Mouse (Mus musculus): ENCODE measurements at regions not wholly inside any gene's neighbourhood (a gene's known extent, or its start where the extent isn't known, plus 50 kb on each side); places are given as distances from the start of the nearest gene placed in this dataset.

DNA sequence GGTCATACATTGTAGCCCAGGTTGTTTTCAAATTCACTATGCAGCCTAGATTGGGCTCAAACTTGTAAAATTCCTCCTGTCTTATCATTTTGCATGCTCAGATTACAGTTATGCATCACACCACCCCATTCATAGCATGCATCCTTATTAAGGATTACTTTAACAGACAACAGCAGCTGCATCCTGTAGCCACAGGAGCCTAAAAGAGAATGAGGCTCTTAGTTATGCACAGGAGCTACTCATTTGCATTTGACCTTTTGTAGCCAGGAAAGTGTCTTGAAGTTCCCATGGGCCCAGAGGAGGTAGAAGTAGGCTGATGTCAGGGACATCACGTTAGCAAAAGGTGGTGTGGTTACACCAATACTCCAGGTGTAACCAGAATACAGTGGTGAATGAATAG, 148.9 kb upstream of the Sdr16c6 start:
- H3ac ChIP-seq (ENCODE audit: control insufficient read depth, insufficient read length) = no peak overlapping the region
- no peaks in the 10 kb centered on the region for H3K36me3 ChIP-seq (ENCODE audit: control insufficient read depth, insufficient read depth)
- H3K4me2 ChIP-seq (ENCODE audit: low read depth) = peak overlapping the region; percentile 53
- H3K27me3 ChIP-seq (ENCODE audit: control insufficient read depth, insufficient read depth, insufficient read length) = no peaks in the 10 kb centered on the region
- no peaks in the 10 kb centered on the region for H3K79me2 ChIP-seq (ENCODE audit: control insufficient read depth, insufficient read depth)
- TF ChIP-seq REST (IDR thresholded peaks at IDR 0.05; ENCODE audit: insufficient read depth, insufficient read length) (no peak), USF1 (IDR thresholded peaks at IDR 0.05; ENCODE audit: low read depth) (no peak), MYOG (IDR thresholded peaks at IDR 0.05; ENCODE audit: control insufficient read depth in 1 of 3, insufficient read depth in 1 of 3, insufficient read length in 2 of 3, low read depth in 2 of 3) (no peak), TCF3 (IDR thresholded peaks at IDR 0.05; ENCODE audit: insufficient read length, low read depth) (peak; percentile 10), TCF12 (IDR thresholded peaks at IDR 0.05; ENCODE audit: insufficient read depth, poor library complexity, severe bottlenecking) (peak; percentile 50), E2F4 (IDR thresholded peaks at IDR 0.05; ENCODE audit: insufficient read depth) (no peak), POLR2AphosphoS2 (IDR thresholded peaks at IDR 0.05; ENCODE audit: insufficient read length, low read depth) (no peak), SRF (IDR thresholded peaks at IDR 0.05; ENCODE audit: control insufficient read depth, insufficient read length, low read depth) (peak; percentile 44), MYOD1 (IDR thresholded peaks at IDR 0.05; ENCODE audit: control insufficient read depth in 1 of 3, insufficient read length in 2 of 3, low read depth in 2 of 3) (peak; percentile 95 to 98 (median 97)), POLR2A (IDR thresholded peaks at IDR 0.05; ENCODE audit: insufficient read length, low read depth) (no peak)
- no peak overlapping the region for H3K4me3 ChIP-seq

DNA sequence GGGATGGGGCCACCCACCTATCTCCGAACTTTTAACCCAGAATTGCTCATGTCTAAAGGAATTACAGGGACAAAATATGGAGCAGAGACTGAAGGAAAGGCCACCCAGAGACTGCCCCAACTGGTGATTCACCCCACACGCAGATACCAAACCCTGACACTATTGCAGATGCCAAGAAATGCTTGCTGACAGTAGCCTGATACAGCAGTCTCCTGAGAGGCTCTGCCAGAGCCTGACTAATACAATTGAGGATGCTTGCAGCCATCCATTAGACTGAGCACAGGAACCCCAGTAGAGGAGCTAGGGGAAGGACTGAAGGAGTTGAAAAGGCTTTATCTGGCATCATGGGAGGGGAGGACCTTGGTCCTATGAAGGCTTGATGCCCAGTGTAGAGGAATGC, 142.4 kb upstream of the Sdr16c6 start:
- Histone ChIP-seq H3K4me2 (ENCODE audit: low read depth) (no peak overlapping the region), H3K27me3 (ENCODE audit: control insufficient read depth, insufficient read depth, insufficient read length) (no peaks in the 10 kb centered on the region), H3ac (ENCODE audit: control insufficient read depth, insufficient read length) (no peak overlapping the region), H3K36me3 (ENCODE audit: control insufficient read depth, insufficient read depth) (no peaks in the 10 kb centered on the region), H3K4me3 (no peak overlapping the region), H3K79me2 (ENCODE audit: control insufficient read depth, insufficient read depth) (no peaks in the 10 kb centered on the region)
- no peak for TF ChIP-seq REST (IDR thresholded peaks at IDR 0.05; ENCODE audit: insufficient read depth, insufficient read length)
- no peak for TF ChIP-seq POLR2AphosphoS2 (IDR thresholded peaks at IDR 0.05; ENCODE audit: insufficient read length, low read depth)

DNA sequence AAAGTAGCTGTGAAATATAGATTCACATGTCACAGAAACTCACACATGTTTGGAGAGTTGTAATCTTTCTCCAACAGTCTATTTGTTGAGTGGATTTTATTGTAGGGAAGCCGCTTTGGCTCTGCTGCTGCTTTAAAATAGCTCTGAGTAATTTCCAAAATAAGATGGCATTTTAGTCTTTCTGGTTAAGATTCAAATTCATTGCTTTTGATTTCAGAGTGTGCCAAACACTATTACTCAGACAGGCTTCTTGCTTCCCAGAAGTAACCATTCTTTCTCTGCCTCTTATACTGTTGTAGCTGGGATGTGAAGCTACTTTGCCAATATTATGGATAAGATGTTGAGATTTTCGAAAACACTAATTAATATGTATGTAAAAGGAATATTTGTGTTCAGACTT, 134.6 kb upstream of the Sdr16c6 start:
- Histone ChIP-seq H3K36me3 (ENCODE audit: control insufficient read depth, insufficient read depth) (no peaks in the 10 kb centered on the region), H3K4me2 (ENCODE audit: low read depth) (no peak overlapping the region), H3K79me2 (ENCODE audit: control insufficient read depth, insufficient read depth) (no peaks in the 10 kb centered on the region), H3K4me3 (no peak overlapping the region), H3K27me3 (ENCODE audit: control insufficient read depth, insufficient read depth, insufficient read length) (no peaks in the 10 kb centered on the region), H3ac (ENCODE audit: control insufficient read depth, insufficient read length) (no peak overlapping the region)
- TF ChIP-seq TCF12 (IDR thresholded peaks at IDR 0.05; ENCODE audit: insufficient read depth, poor library complexity, severe bottlenecking) (no peak), SRF (IDR thresholded peaks at IDR 0.05; ENCODE audit: control insufficient read depth, insufficient read length, low read depth) (no peak), POLR2AphosphoS2 (IDR thresholded peaks at IDR 0.05; ENCODE audit: insufficient read length, low read depth) (no peak), REST (IDR thresholded peaks at IDR 0.05; ENCODE audit: insufficient read depth, insufficient read length) (no peak)

DNA sequence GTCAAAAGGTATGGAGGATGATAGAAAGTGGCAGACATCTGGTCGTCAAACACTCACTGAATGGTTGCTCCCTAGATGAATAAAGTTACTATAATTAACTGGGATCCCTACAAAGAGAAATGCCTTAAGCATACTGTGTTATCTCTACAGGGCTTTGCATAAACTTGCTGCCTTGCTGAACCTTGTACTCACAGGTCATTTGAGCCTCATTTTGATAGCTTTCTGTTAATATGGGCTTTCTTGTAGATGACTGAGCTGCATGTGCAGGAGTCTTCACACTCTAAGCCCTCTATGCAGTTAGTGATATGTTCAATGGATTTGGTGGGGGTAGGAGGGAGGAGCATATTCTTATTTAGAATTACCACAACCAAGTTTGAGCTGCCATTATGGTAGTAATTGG, 127.8 kb upstream of the Sdr16c6 start:
- Histone ChIP-seq H3K79me2 (ENCODE audit: control insufficient read depth, insufficient read depth) (no peaks in the 10 kb centered on the region), H3K27me3 (ENCODE audit: control insufficient read depth, insufficient read depth, insufficient read length) (no peaks in the 10 kb centered on the region), H3K4me3 (no peak overlapping the region), H3K4me2 (ENCODE audit: low read depth) (no peak overlapping the region), H3K36me3 (ENCODE audit: control insufficient read depth, insufficient read depth) (no peaks in the 10 kb centered on the region), H3ac (ENCODE audit: control insufficient read depth, insufficient read length) (no peak overlapping the region)
- TF ChIP-seq TCF3 (IDR thresholded peaks at IDR 0.05; ENCODE audit: insufficient read length, low read depth) = no peak
- TF ChIP-seq REST (IDR thresholded peaks at IDR 0.05; ENCODE audit: insufficient read depth, insufficient read length) = no peak
- no peak for TF ChIP-seq CEBPB (IDR thresholded peaks at IDR 0.05; ENCODE audit: insufficient read depth, poor library complexity, severe bottlenecking)
- no peak for TF ChIP-seq TCF12 (IDR thresholded peaks at IDR 0.05; ENCODE audit: insufficient read depth, poor library complexity, severe bottlenecking)
- no peak for TF ChIP-seq E2F4 (IDR thresholded peaks at IDR 0.05; ENCODE audit: insufficient read depth)
- no peak for TF ChIP-seq MYOD1 (IDR thresholded peaks at IDR 0.05; ENCODE audit: control insufficient read depth in 1 of 3, insufficient read length in 2 of 3, low read depth in 2 of 3)
- TF ChIP-seq USF1 (IDR thresholded peaks at IDR 0.05; ENCODE audit: low read depth) = no peak
- no peak for TF ChIP-seq MAX (IDR thresholded peaks at IDR 0.05; ENCODE audit: low read depth)
- TF ChIP-seq MYOG (IDR thresholded peaks at IDR 0.05; ENCODE audit: control insufficient read depth in 1 of 3, insufficient read depth in 1 of 3, insufficient read length in 2 of 3, low read depth in 2 of 3) = no peak

DNA sequence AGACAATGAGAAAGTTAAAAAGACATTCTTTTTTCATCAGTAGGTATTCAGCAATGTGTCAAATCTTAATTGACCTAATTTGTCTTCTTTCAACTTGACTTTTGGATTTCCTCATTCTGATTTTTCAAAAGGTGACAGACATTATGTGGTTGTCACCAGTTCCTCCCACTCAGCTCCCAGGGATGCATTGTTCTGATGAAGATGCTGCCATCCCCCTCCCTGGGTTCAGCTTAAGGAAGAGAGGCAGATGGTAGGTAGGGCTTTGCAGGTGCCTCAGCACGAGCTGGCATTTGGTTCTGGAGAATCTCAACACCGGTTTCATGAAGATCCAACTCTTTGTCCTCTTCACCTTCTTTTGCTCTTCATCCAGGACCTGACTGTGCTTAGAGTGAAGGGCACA, 122.0 kb upstream of the Sdr16c6 start:
- H3K27me3 ChIP-seq (ENCODE audit: control insufficient read depth, insufficient read depth, insufficient read length) = no peaks in the 10 kb centered on the region
- H3K4me2 ChIP-seq (ENCODE audit: low read depth) = no peak overlapping the region
- TF ChIP-seq TCF12 (IDR thresholded peaks at IDR 0.05; ENCODE audit: insufficient read depth, poor library complexity, severe bottlenecking) = no peak
- TF ChIP-seq E2F4 (IDR thresholded peaks at IDR 0.05; ENCODE audit: insufficient read depth) = no peak
- TF ChIP-seq USF1 (IDR thresholded peaks at IDR 0.05; ENCODE audit: low read depth) = no peak
- TF ChIP-seq MYOD1 (IDR thresholded peaks at IDR 0.05; ENCODE audit: control insufficient read depth in 1 of 3, insufficient read length in 2 of 3, low read depth in 2 of 3) = no peak
- no peak for TF ChIP-seq MYOG (IDR thresholded peaks at IDR 0.05; ENCODE audit: control insufficient read depth in 1 of 3, insufficient read depth in 1 of 3, insufficient read length in 2 of 3, low read depth in 2 of 3)
- no peak for TF ChIP-seq POLR2AphosphoS2 (IDR thresholded peaks at IDR 0.05; ENCODE audit: insufficient read length, low read depth)
- TF ChIP-seq REST (IDR thresholded peaks at IDR 0.05; ENCODE audit: insufficient read depth, insufficient read length) = no peak
- TF ChIP-seq TCF3 (IDR thresholded peaks at IDR 0.05; ENCODE audit: insufficient read length, low read depth) = no peak
- no peak for TF ChIP-seq SRF (IDR thresholded peaks at IDR 0.05; ENCODE audit: control insufficient read depth, insufficient read length, low read depth)
- TF ChIP-seq MAX (IDR thresholded peaks at IDR 0.05; ENCODE audit: low read depth) = no peak
- no peak for TF ChIP-seq CEBPB (IDR thresholded peaks at IDR 0.05; ENCODE audit: insufficient read depth, poor library complexity, severe bottlenecking)
- TF ChIP-seq POLR2A (IDR thresholded peaks at IDR 0.05; ENCODE audit: insufficient read length, low read depth) = no peak
- H3K4me3 ChIP-seq = no peak overlapping the region
- no peak overlapping the region for H3ac ChIP-seq (ENCODE audit: control insufficient read depth, insufficient read length)
- H3K79me2 ChIP-seq (ENCODE audit: control insufficient read depth, insufficient read depth) = no peaks in the 10 kb centered on the region
- H3K36me3 ChIP-seq (ENCODE audit: control insufficient read depth, insufficient read depth) = no peaks in the 10 kb centered on the region

Measured in myocyte (in vitro differentiated cells).